Mouse (Mus musculus) G1E (cell line): ENCODE data around the gene Prph. TPM values are rescaled to one million over a fixed set of nuclear protein-coding genes. Genes with fewer than 3 reads are reported as not detected.

Experiments used
- ATAC-seq: 2 replicates; pipeline ENCODE4 v1.8.0; 2016; ENCODE audit warnings: mild to moderate bottlenecking; ENCODE audit not compliant: insufficient number of reproducible peaks, poor library complexity, low FRiP score, severe bottlenecking; ENCODE audit errors: extremely low read depth
- DNase-seq: peaks from one replicate; pipeline ENCODE4 v3.0.0; 2012; ENCODE audit warnings: low spot score
- H3K27me3 ChIP-seq: 2 replicates; pipeline ENCODE4 v1.6.1; 2012; ENCODE audit warnings: mild to moderate bottlenecking, low read length, inconsistent platforms; ENCODE audit not compliant: insufficient read depth
- H3K36me3 ChIP-seq: replicated peaks from 2 replicates; pipeline ENCODE3; 2012; ENCODE audit warnings: mild to moderate bottlenecking, inconsistent platforms
- H3K4me1 ChIP-seq: 2 replicates; pipeline ENCODE4 v1.6.1; 2012; ENCODE audit warnings: low read depth, low read length, inconsistent platforms, mixed read lengths; ENCODE audit not compliant: insufficient read depth
- H3K4me3 ChIP-seq: 2 replicates; pipeline ENCODE4 v1.5.1; 2012; ENCODE audit warnings: low read depth, mild to moderate bottlenecking, inconsistent platforms, low read length, moderate library complexity, mixed read lengths
- H3K9me3 ChIP-seq: replicated peaks from 2 replicates; pipeline ENCODE4 v1.6.1; 2012; ENCODE audit warnings: inconsistent platforms
- CTCF ChIP-seq: IDR thresholded peaks from 2 replicates; pipeline ENCODE4 v1.5.1; 2012; ENCODE audit warnings: low read depth, low read length, inconsistent platforms, mixed read lengths
- GATA1 ChIP-seq: IDR thresholded peaks from 2 replicates; pipeline ENCODE4 v1.6.1; 2012; ENCODE audit warnings: borderline replicate concordance, low read length, inconsistent platforms, mixed read lengths
- GATA2 ChIP-seq: IDR thresholded peaks from 2 replicates; pipeline ENCODE4 v1.6.1; 2012; ENCODE audit warnings: low read depth, low read length, inconsistent platforms, borderline replicate concordance
- POLR2AphosphoS5 ChIP-seq: IDR thresholded peaks from 2 replicates; pipeline ENCODE4 v1.6.1; 2012; ENCODE audit warnings: low read depth, low read length, inconsistent platforms; ENCODE audit not compliant: insufficient replicate concordance
- TAL1 ChIP-seq: conservative IDR thresholded peaks from 2 replicates; pipeline ENCODE4 v1.6.1; 2012; ENCODE audit warnings: low read depth, low read length, inconsistent platforms, mixed read lengths
- polyA plus RNA-seq: library from polyadenylated mRNA; stranded (reverse); fragments of >175 nt; gene quantifications from 2 replicates; pipeline ENCODE4 v1.2.3, GENCODE M21; 2012
- total RNA-seq, 2 experiments: library from RNA; stranded (forward) in 1 of 2; stranded (reverse) in 1 of 2; fragments of 200-1000 nt in 1 of 2; fragments of >200 nt in 1 of 2; fragmentation: Nextera tagmentation in 1 of 2; gene quantifications; 2 replicates each; pipeline ENCODE4 v1.2.3; 2014 to 2017

Gene Prph
- total and polyA plus RNA-seq, 3 experiments: not detected

DNA sequence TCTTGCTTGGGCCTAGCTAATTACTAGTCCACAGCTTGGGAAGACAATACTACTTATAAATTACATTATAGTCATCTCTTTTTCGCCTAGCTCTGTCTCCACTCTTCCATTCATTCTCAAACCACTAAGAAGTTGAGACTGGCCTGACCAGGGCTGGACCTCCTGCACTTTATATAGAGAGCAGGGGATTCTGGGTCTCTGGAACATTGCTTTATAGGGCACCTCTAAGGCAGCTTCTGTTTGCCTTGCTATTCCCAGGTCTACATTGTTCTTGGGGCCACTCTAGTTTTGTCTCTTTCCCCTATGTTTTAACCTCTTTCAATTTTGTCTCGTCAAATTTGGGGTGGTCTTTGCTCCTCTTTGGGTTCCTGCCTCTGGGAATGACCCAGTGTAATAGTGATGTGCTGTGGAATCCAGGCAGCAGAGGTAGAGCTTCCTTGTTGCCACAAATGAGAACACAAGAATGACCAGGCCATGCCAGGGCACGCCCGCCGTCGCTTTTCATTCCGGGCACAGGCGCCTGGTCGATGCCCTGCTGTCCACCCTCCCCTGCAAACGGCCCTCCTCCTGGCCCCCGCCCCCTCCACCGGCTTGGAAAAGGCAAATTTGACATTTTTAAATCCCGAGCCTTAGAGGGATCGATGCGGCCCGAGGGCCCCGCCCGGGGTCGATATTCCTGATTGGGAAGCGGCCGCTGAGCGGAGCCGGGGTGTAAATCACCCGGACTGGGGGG lies 41.3 kb downstream of the Prph start:
- TF ChIP-seq CTCF: no peak
- TF ChIP-seq POLR2AphosphoS5: no peak
- no peak for TF ChIP-seq TAL1
- TF ChIP-seq GATA1: no peak
- TF ChIP-seq GATA2: no peak
- Histone ChIP-seq H3K4me3 (no peak overlapping the region), H3K36me3 (no peaks in the 10 kb centered on the region), H3K27me3 (peaks cover 83% of the 10 kb centered on the region), H3K4me1 (peaks cover 3% of the 10 kb centered on the region), H3K9me3 (no peaks in the 10 kb centered on the region)
- ATAC-seq (no peak), DNase-seq (no peak)

DNA sequence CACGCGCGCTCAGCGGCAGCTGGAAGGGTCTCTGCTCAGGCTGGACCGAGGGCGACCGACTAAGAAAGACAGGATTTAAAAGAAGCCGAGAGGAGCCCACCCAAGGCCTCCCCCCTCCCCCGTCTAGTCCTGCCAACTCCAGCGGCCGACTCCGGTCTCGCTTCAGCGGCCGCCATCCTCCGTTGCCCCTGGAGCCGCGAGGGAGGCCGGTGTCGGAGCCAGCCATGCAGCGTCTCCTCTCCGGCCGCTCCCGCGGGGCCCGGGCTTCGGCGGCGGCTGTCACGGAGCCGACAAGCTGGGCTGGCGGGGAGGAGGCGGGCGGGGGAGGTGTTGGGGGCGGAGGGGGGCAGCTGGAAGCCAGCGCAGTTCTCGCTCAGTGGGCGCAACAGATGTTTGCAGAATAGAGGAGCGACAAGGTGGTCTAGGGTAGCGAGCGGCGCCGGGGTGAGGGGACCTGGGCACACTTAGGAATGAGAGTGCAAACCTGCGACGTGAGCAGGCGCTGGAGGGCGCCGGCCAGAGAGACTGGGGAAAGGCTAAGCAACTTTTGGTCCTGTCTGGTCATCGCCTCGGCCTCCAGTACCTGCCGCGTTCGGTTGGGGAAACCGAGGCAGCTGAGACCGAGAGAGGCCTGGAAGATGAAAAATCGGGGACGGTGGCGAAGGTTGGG lies 42.0 kb downstream of the Prph start:
- no peaks in the 10 kb centered on the region for H3K9me3 ChIP-seq
- peaks cover 3% of the 10 kb centered on the region for H3K4me1 ChIP-seq
- DNase-seq: no peak
- peaks cover 85% of the 10 kb centered on the region for H3K27me3 ChIP-seq
- no peaks in the 10 kb centered on the region for H3K36me3 ChIP-seq
- no peak for TF ChIP-seq TAL1
- no peak for TF ChIP-seq CTCF
- no peak for TF ChIP-seq GATA1
- no peak for TF ChIP-seq GATA2
- TF ChIP-seq POLR2AphosphoS5: no peak
- no peak overlapping the region for H3K4me3 ChIP-seq
- no peak for ATAC-seq

- Histone ChIP-seq H3K9me3 (no peaks in the 10 kb centered on the region), H3K4me3 (no peak overlapping the region), H3K27me3 (peaks cover 76% of the 10 kb centered on the region), H3K4me1 (peaks cover 3% of the 10 kb centered on the region), H3K36me3 (no peaks in the 10 kb centered on the region)
- no peak for TF ChIP-seq TAL1
- no peak for TF ChIP-seq GATA2
- no peak for TF ChIP-seq CTCF
- no peak for TF ChIP-seq POLR2AphosphoS5
- TF ChIP-seq GATA1: no peak
- DNase-seq: no peak
- no peak for ATAC-seq
These were observed 43.0 kb downstream of the Prph start for GRCm38 (mm10) chr15:99097840-99098492.

DNA sequence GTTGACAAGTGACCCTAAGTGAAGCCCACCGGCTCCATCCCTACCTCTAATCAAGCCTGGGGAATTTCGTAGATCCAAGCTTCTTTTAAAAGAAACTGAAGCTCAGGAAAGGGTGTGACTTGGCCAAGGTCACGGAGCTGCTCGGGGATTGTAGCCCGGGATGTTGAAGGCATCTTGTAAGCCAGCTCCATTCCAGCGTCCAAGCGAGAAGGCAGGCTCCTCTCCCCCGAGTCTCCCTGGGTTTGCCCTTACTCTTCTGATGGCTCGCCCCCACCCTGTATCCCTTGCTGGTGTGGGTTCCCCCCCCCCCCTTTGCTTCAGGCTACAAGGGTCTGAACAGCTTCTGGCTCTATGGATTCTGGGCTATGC lies 43.5 kb downstream of the Prph start:
- peaks cover 70% of the 10 kb centered on the region for H3K27me3 ChIP-seq
- peaks cover 2% of the 10 kb centered on the region for H3K4me1 ChIP-seq
- no peaks in the 10 kb centered on the region for H3K9me3 ChIP-seq
- no peak for TF ChIP-seq GATA1
- H3K4me3 ChIP-seq: no peak overlapping the region
- no peak for DNase-seq
- H3K36me3 ChIP-seq: no peaks in the 10 kb centered on the region
- no peak for ATAC-seq

DNA sequence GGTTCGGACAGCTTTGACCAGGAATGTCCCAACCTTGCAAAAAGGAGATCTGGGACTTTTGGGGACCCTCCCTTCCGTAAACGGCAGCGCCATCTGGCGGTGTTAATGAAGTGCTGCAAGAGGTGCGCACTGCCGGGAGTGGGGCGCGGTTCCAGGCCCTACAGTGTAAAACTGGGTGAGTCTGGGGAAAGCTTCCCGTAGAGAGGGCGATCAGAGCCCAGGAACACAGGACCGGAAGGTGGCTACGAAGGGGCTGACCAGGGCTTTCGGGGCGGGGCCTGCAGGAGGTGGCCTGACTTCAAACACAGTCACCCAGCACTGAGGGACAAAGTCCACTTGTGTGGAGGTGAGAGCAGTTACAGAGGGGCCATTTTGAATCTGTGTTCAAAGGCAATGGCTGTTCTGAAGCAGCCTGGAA lies 44.2 kb downstream of the Prph start:
- H3K9me3 ChIP-seq: no peaks in the 10 kb centered on the region
- no peak for ATAC-seq
- no peak for DNase-seq
- no peaks in the 10 kb centered on the region; the same call in 1 of the 2 replicates for H3K4me1 ChIP-seq
- peaks cover 66% of the 10 kb centered on the region for H3K27me3 ChIP-seq
- H3K4me3 ChIP-seq: no peak overlapping the region
- TF ChIP-seq CTCF (peak; percentile 16; the same call in 1 of the 2 replicates), GATA2 (no peak), TAL1 (no peak), GATA1 (no peak), POLR2AphosphoS5 (no peak)
- H3K36me3 ChIP-seq: no peaks in the 10 kb centered on the region

DNA sequence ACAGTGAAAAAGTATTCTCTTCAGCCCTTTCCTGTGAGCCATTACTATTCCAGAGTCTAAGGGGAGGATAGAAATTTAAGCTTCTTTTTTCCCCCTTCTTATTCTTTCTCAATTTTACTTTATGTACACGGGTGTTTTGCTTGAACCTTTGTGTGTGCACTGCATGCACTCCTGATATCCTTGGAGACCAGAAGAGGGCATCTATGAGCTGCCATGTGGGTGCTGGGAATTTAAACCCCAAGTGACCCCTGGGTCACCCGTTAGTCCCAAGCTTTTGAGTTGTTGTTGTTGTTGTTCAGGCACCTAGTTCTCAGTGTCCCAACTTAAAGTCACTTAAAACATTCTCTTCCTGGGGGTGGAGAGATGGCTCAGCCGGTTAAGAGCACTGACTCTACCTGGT lies 45.0 kb downstream of the Prph start:
- no peak for ATAC-seq
- no peak for DNase-seq
- no peaks in the 10 kb centered on the region for H3K9me3 ChIP-seq

More for the DNA sequence above, 45.0 kb downstream of the Prph start:
- Histone ChIP-seq H3K27me3 (peaks cover 61% of the 10 kb centered on the region), H3K4me1 (no peaks in the 10 kb centered on the region; the same call in 1 of the 2 replicates), H3K36me3 (no peaks in the 10 kb centered on the region), H3K4me3 (no peak overlapping the region)
- TF ChIP-seq GATA1 (no peak), CTCF (no peak), GATA2 (no peak), TAL1 (no peak), POLR2AphosphoS5 (no peak)
